Mouse (Mus musculus) cortical plate, adult 2 months (tissue): Measurements from ENCODE around the gene Mta1. TPM values are rescaled to one million over a fixed set of nuclear protein-coding genes. Genes with fewer than 3 reads are reported as not detected.

ENCODE experiments used
- H3K27ac ChIP-seq: fragments of 200-500 bp; 2 replicates; pipeline ENCODE4 v1.5.1; 2012; ENCODE audit warnings: low read length, control low read depth, inconsistent platforms; ENCODE audit not compliant: insufficient read depth
- H3K4me1 ChIP-seq: fragments of 200-500 bp; 2 replicates; pipeline ENCODE4 v1.6.1; 2011; ENCODE audit warnings: low read length; ENCODE audit not compliant: control insufficient read depth, insufficient read depth
- H3K4me3 ChIP-seq: fragments of 200-500 bp; 2 replicates; pipeline ENCODE4 v1.5.1; 2011; ENCODE audit warnings: mild to moderate bottlenecking, low read length, control low read depth; ENCODE audit not compliant: insufficient read depth
- CTCF ChIP-seq: fragments of 200-500 bp; IDR thresholded peaks from 2 replicates; pipeline ENCODE4 v1.5.1; 2011; ENCODE audit warnings: mild to moderate bottlenecking, control low read depth, low read length; ENCODE audit not compliant: insufficient read depth; ENCODE audit errors: extremely low read depth
- POLR2A ChIP-seq: fragments of 200-500 bp; IDR thresholded peaks from 2 replicates; pipeline ENCODE4 v1.6.1; 2011; ENCODE audit warnings: mild to moderate bottlenecking, low read length, control low read depth; ENCODE audit not compliant: insufficient read depth; ENCODE audit errors: extremely low read depth
- polyA plus RNA-seq: library from polyadenylated mRNA; depleted of rRNA; stranded (reverse); fragments of >200 nt; gene quantifications from 2 replicates; pipeline ENCODE4 v1.2.3, GENCODE M21; 2012

The Mta1 gene
- polyA plus RNA-seq, 1 experiment = 68.7 TPM

DNA sequence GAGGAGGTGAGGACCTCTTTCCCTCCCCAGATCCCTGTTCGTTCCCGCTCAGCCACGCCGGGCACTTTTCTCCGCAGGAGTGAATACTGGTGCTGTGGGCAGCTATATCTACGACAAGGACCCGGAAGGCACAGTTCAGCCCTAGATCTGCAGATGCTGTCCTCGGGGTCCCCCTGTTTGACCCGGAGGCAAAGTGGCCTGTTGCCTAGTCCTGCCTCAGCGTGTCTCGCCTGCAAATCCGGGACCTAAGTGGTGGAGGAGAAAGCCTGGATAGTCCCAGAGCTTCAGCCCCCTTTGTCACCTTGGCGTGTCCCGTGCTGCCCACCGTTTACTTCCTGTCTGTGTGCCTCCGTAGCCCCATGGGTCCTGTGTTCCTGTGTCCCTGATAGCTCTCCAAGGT is 46.8 kb downstream of the Mta1 start:
- H3K27ac ChIP-seq = no peak overlapping the region
- no peak overlapping the region for H3K4me3 ChIP-seq
- peaks cover 1% of the 10 kb centered on the region; the same call in 1 of the 2 replicates for H3K4me1 ChIP-seq
- TF ChIP-seq POLR2A (no peak), CTCF (no peak)

GRCm38 (mm10) chr12:113145591-113145990 is 47.5 kb downstream of the Mta1 start:
- Histone ChIP-seq H3K4me3 (no peak overlapping the region), H3K27ac (no peak overlapping the region), H3K4me1 (peaks cover 1% of the 10 kb centered on the region; the same call in 1 of the 2 replicates)
- TF ChIP-seq POLR2A (no peak), CTCF (no peak)

GRCm38 (mm10) chr12:113146112-113147057 is 48.3 kb downstream of the Mta1 start, which contains the start of gene Crip1:
Gene Crip1, plus strand, starts transcription at chr12:113146316.
- peak within 1 kb of the TSS; percentile 25; the same call in 1 of the 2 replicates for H3K27ac ChIP-seq
- 0 out of 2 replicates have a peak within 1 kb of the TSS, but pooled peaks have one; percentile 4 for H3K4me3 ChIP-seq
- H3K4me1 ChIP-seq = peaks cover 1% of the 10 kb centered on the region; the same call in 1 of the 2 replicates
- TF ChIP-seq CTCF (peak; percentile 77), POLR2A (no peak; the same call in 1 of the 2 replicates)

DNA sequence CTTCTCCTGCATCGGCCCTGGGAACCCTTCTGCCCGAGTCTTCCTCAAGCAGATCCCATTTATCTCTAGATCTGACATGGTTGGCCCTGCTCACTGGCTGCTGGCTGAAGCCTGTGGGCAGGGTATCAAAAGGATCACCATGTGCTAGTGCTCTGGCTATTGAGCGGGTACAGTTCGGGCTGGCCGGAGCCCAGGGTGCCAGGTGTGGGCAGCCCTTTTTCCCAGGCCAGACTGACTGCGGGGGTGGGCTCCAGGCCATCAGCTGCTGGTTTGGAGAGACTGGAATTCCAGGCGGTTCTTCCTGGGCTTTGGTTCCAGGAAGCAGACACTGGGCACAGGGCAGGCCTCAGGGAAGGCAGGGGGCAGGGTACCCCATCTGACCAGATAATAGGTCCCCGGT is 49.4 kb downstream of the Mta1 start:
- Histone ChIP-seq H3K4me3 (no peak overlapping the region), H3K4me1 (peaks cover 1% of the 10 kb centered on the region; the same call in 1 of the 2 replicates), H3K27ac (no peak overlapping the region)
- TF ChIP-seq CTCF = no peak
- no peak for TF ChIP-seq POLR2A

- Histone ChIP-seq H3K27ac (no peak overlapping the region), H3K4me3 (no peak overlapping the region), H3K4me1 (peaks cover 1% of the 10 kb centered on the region; the same call in 1 of the 2 replicates)
- TF ChIP-seq CTCF (no peak), POLR2A (no peak)
Measured at GRCm38 (mm10) chr12:113148381-113149035, 50.4 kb downstream of the Mta1 start.

DNA sequence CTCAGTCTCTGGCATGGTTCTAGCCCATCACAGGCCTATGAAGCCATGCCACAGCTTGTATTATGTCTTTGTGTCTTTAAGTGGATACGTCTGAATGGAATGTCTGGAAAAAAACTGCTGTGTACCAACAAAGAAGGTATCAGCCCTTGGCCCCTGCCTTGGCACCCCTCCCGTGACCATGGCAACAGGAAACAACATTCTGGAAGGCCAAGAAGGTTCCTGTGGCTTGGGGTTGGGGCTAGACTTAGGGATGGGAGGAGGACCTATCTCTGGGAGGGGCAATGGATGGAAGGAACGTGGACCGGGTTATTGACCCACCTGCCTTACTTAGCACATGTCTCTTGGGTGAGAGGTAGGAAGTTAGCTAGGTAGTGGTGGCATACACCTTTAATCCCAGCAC is 51.3 kb downstream of the Mta1 start:
- TF ChIP-seq CTCF (no peak), POLR2A (no peak)
- Histone ChIP-seq H3K4me1 (peaks cover 1% of the 10 kb centered on the region; the same call in 1 of the 2 replicates), H3K4me3 (no peak overlapping the region), H3K27ac (no peak overlapping the region)

GRCm38 (mm10) chr12:113149896-113150295 is 51.8 kb downstream of the Mta1 start:
- Histone ChIP-seq H3K27ac (no peak overlapping the region), H3K4me1 (peaks cover 1% of the 10 kb centered on the region; the same call in 1 of the 2 replicates), H3K4me3 (no peak overlapping the region)
- TF ChIP-seq CTCF (no peak), POLR2A (no peak)

DNA sequence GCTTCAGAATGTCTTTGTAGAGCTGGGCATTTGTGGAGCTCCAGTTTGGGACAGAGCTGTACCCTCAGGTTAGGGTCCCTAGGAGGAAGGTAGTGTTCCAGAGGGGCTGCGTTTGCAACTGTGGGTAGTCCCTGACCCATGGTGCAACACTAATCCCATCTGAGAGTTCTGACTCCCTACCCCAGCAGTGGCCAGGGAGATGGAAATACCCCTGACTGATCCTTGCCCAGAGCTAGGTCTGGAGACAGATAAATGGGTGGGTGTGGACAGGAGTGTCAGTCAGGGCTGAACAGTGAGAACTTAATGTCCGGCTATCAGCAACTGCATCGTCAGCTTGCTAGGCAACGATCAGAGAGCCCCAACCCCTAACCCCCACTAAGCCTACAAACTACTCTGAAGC is 52.5 kb downstream of the Mta1 start:
- Histone ChIP-seq H3K4me3 (no peak overlapping the region), H3K27ac (no peak overlapping the region), H3K4me1 (peaks cover 1% of the 10 kb centered on the region; the same call in 1 of the 2 replicates)
- TF ChIP-seq POLR2A (no peak), CTCF (no peak)

DNA sequence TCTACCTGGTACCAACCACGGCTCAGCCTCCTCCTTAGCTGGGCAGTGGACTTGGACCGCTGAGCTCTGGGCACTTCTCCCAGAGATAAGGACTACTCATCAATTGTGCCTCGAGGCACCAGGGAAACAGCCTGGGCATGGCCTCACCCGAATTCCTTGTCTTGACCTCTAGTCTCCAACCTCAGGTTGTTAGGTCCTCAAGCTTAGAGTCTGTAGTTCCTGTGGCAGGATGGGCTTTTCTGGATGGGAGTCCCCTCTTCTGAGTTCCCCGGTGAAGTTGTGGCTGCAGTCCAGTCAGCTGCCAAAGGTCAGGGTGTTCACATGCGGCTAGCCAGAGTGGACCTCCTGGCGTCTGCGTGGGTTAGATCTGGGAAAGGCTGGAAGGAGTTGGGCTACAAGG is 53.0 kb downstream of the Mta1 start:
- Histone ChIP-seq H3K4me1 (peaks cover 1% of the 10 kb centered on the region; the same call in 1 of the 2 replicates), H3K27ac (no peak overlapping the region), H3K4me3 (no peak overlapping the region)
- TF ChIP-seq CTCF (no peak), POLR2A (no peak)
